Mouse (Mus musculus): Measurements from ENCODE around the gene Tango2. TPM values are rescaled to one million over a fixed set of nuclear protein-coding genes. Genes with fewer than 3 reads are reported as not detected.

Gene Tango2
- polyA plus RNA-seq, 1 experiment from 2014 or later, result 20.4 TPM

- Histone ChIP-seq H3K9ac (replicated peaks; ENCODE audit: low read length) (peak overlapping the region; percentile 52), H3K4me1 (ENCODE audit: control insufficient read depth, insufficient read depth, low read length) (no peaks in the 10 kb centered on the region), H3K9me3 (replicated peaks; ENCODE audit: control insufficient read depth, low read length) (no peaks in the 10 kb centered on the region), H3K36me3 (replicated peaks; ENCODE audit: control insufficient read depth, insufficient read depth, low read depth, low read length) (no peaks in the 10 kb centered on the region), H3K27ac (replicated peaks; ENCODE audit: low read depth, low read length) (no peak overlapping the region), H3K4me2 (ENCODE audit: low read depth, low read length) (peak overlapping the region; percentile 61), H3K4me3 (ENCODE audit: low read depth, low read length) (peak overlapping the region; percentile 56), H3K27me3 (ENCODE audit: control insufficient read depth, insufficient read depth, low read length) (no peaks in the 10 kb centered on the region; the same call in 1 of the 2 replicates)
- ATAC-seq (replicated peaks; ENCODE audit: insufficient number of reproducible peaks, low FRiP score, low TSS enrichment, low read depth) (peak; percentile 88), DNase-seq (ENCODE audit: low spot score) (peak; percentile 96)
- under 1% methylated on average over 38 of the region's 38 CpGs for WGBS
Measured at GRCm38 (mm10) chr16:18343778-18344177, 4.1 kb downstream of the Tango2 start.

GRCm38 (mm10) chr16:18342650-18343570 is 5.0 kb downstream of the Tango2 start:
- WGBS, result 41% methylated on average over 9 of the region's 9 CpGs
- DNase-seq (ENCODE audit: low spot score), result no peak

GRCm38 (mm10) chr16:18342076-18342475 is 5.8 kb downstream of the Tango2 start:
- Histone ChIP-seq H3K36me3 (replicated peaks; ENCODE audit: control insufficient read depth, insufficient read depth, low read depth, low read length) (no peaks in the 10 kb centered on the region), H3K4me2 (ENCODE audit: low read depth, low read length) (no peak overlapping the region), H3K9ac (replicated peaks; ENCODE audit: low read length) (no peak overlapping the region), H3K9me3 (replicated peaks; ENCODE audit: control insufficient read depth, low read length) (no peaks in the 10 kb centered on the region), H3K27me3 (ENCODE audit: control insufficient read depth, insufficient read depth, low read length) (no peaks in the 10 kb centered on the region; the same call in 1 of the 2 replicates), H3K27ac (replicated peaks; ENCODE audit: low read depth, low read length) (no peak overlapping the region), H3K4me3 (ENCODE audit: low read depth, low read length) (no peak overlapping the region), H3K4me1 (ENCODE audit: control insufficient read depth, insufficient read depth, low read length) (no peaks in the 10 kb centered on the region)
- DNase-seq (ENCODE audit: low spot score) (no peak), ATAC-seq (replicated peaks; ENCODE audit: insufficient number of reproducible peaks, low FRiP score, low TSS enrichment, low read depth) (no peak)
- WGBS, result 82% methylated on average over 2 of the region's 2 CpGs

More at GRCm38 (mm10) chr16:18342650-18343570, 5.0 kb downstream of the Tango2 start:
- no peaks in the 10 kb centered on the region for H3K36me3 ChIP-seq (replicated peaks; ENCODE audit: control insufficient read depth, insufficient read depth, low read depth, low read length)
- H3K4me1 ChIP-seq (ENCODE audit: control insufficient read depth, insufficient read depth, low read length), result no peaks in the 10 kb centered on the region
- ATAC-seq (replicated peaks; ENCODE audit: insufficient number of reproducible peaks, low FRiP score, low TSS enrichment, low read depth), result 0 out of 2 replicates have a peak, but pooled peaks have one; percentile 1
- no peak overlapping the region for H3K27ac ChIP-seq (replicated peaks; ENCODE audit: low read depth, low read length)
- H3K9me3 ChIP-seq (replicated peaks; ENCODE audit: control insufficient read depth, low read length), result no peaks in the 10 kb centered on the region
- peak overlapping the region; percentile 61 for H3K4me2 ChIP-seq (ENCODE audit: low read depth, low read length)
- peak overlapping the region; percentile 52 for H3K9ac ChIP-seq (replicated peaks; ENCODE audit: low read length)
- no peaks in the 10 kb centered on the region; the same call in 1 of the 2 replicates for H3K27me3 ChIP-seq (ENCODE audit: control insufficient read depth, insufficient read depth, low read length)
- peak overlapping the region; percentile 56 for H3K4me3 ChIP-seq (ENCODE audit: low read depth, low read length)

- DNase-seq (ENCODE audit: low spot score) (no peak), ATAC-seq (replicated peaks; ENCODE audit: insufficient number of reproducible peaks, low FRiP score, low TSS enrichment, low read depth) (no peak)
- Histone ChIP-seq H3K27ac (replicated peaks; ENCODE audit: low read depth, low read length) (no peak overlapping the region), H3K4me3 (ENCODE audit: low read depth, low read length) (no peak overlapping the region), H3K4me2 (ENCODE audit: low read depth, low read length) (no peak overlapping the region), H3K36me3 (replicated peaks; ENCODE audit: control insufficient read depth, insufficient read depth, low read depth, low read length) (no peaks in the 10 kb centered on the region), H3K9me3 (replicated peaks; ENCODE audit: control insufficient read depth, low read length) (no peaks in the 10 kb centered on the region), H3K4me1 (ENCODE audit: control insufficient read depth, insufficient read depth, low read length) (no peaks in the 10 kb centered on the region), H3K9ac (replicated peaks; ENCODE audit: low read length) (no peak overlapping the region), H3K27me3 (ENCODE audit: control insufficient read depth, insufficient read depth, low read length) (no peaks in the 10 kb centered on the region)
- 90% methylated on average over 8 of the region's 8 CpGs for WGBS
Measured at GRCm38 (mm10) chr16:18341605-18342004, 6.3 kb downstream of the Tango2 start.

- Histone ChIP-seq H3K4me2 (ENCODE audit: low read depth, low read length) (no peak overlapping the region), H3K4me1 (ENCODE audit: control insufficient read depth, insufficient read depth, low read length) (no peaks in the 10 kb centered on the region), H3K9ac (replicated peaks; ENCODE audit: low read length) (no peak overlapping the region), H3K27ac (replicated peaks; ENCODE audit: low read depth, low read length) (no peak overlapping the region), H3K27me3 (ENCODE audit: control insufficient read depth, insufficient read depth, low read length) (no peaks in the 10 kb centered on the region), H3K9me3 (replicated peaks; ENCODE audit: control insufficient read depth, low read length) (no peaks in the 10 kb centered on the region), H3K4me3 (ENCODE audit: low read depth, low read length) (no peak overlapping the region), H3K36me3 (replicated peaks; ENCODE audit: control insufficient read depth, insufficient read depth, low read depth, low read length) (no peaks in the 10 kb centered on the region)
- WGBS, result 61% methylated on average over 1 of the region's 1 CpGs
- DNase-seq (ENCODE audit: low spot score) (no peak), ATAC-seq (replicated peaks; ENCODE audit: insufficient number of reproducible peaks, low FRiP score, low TSS enrichment, low read depth) (no peak)
Measured at GRCm38 (mm10) chr16:18339866-18340265, 8.0 kb downstream of the Tango2 start.

GRCm38 (mm10) chr16:18337261-18337660 is 10.6 kb downstream of the Tango2 start:
- no peaks in the 10 kb centered on the region for H3K36me3 ChIP-seq (replicated peaks; ENCODE audit: control insufficient read depth, insufficient read depth, low read depth, low read length)
- H3K27me3 ChIP-seq (ENCODE audit: control insufficient read depth, insufficient read depth, low read length), result no peaks in the 10 kb centered on the region
- ATAC-seq (replicated peaks; ENCODE audit: insufficient number of reproducible peaks, low FRiP score, low TSS enrichment, low read depth) (no peak), DNase-seq (ENCODE audit: low spot score) (no peak)
- H3K27ac ChIP-seq (replicated peaks; ENCODE audit: low read depth, low read length), result no peak overlapping the region
- no peak overlapping the region for H3K4me2 ChIP-seq (ENCODE audit: low read depth, low read length)
- no peaks in the 10 kb centered on the region for H3K9me3 ChIP-seq (replicated peaks; ENCODE audit: control insufficient read depth, low read length)
- no peaks in the 10 kb centered on the region for H3K4me1 ChIP-seq (ENCODE audit: control insufficient read depth, insufficient read depth, low read length)
- no peak overlapping the region for H3K4me3 ChIP-seq (ENCODE audit: low read depth, low read length)
- 90% methylated on average over 4 of the region's 4 CpGs for WGBS
- H3K9ac ChIP-seq (replicated peaks; ENCODE audit: low read length), result no peak overlapping the region

- H3K27me3 ChIP-seq (ENCODE audit: control insufficient read depth, insufficient read depth, low read length), result no peaks in the 10 kb centered on the region
- no peak overlapping the region for H3K27ac ChIP-seq (replicated peaks; ENCODE audit: low read depth, low read length)
- H3K4me2 ChIP-seq (ENCODE audit: low read depth, low read length), result no peak overlapping the region
- H3K4me3 ChIP-seq (ENCODE audit: low read depth, low read length), result no peak overlapping the region
- WGBS, result 95% methylated on average over 3 of the region's 3 CpGs
- H3K4me1 ChIP-seq (ENCODE audit: control insufficient read depth, insufficient read depth, low read length), result no peaks in the 10 kb centered on the region
- ATAC-seq (replicated peaks; ENCODE audit: insufficient number of reproducible peaks, low FRiP score, low TSS enrichment, low read depth) (no peak), DNase-seq (ENCODE audit: low spot score) (no peak)
- no peaks in the 10 kb centered on the region for H3K36me3 ChIP-seq (replicated peaks; ENCODE audit: control insufficient read depth, insufficient read depth, low read depth, low read length)
- H3K9me3 ChIP-seq (replicated peaks; ENCODE audit: control insufficient read depth, low read length), result no peaks in the 10 kb centered on the region
- no peak overlapping the region for H3K9ac ChIP-seq (replicated peaks; ENCODE audit: low read length)
Measured at GRCm38 (mm10) chr16:18335981-18336380, 11.9 kb downstream of the Tango2 start.

- DNase-seq (ENCODE audit: low spot score) (no peak), ATAC-seq (replicated peaks; ENCODE audit: insufficient number of reproducible peaks, low FRiP score, low TSS enrichment, low read depth) (no peak)
- Histone ChIP-seq H3K27ac (replicated peaks; ENCODE audit: low read depth, low read length) (no peak overlapping the region), H3K4me2 (ENCODE audit: low read depth, low read length) (no peak overlapping the region), H3K27me3 (ENCODE audit: control insufficient read depth, insufficient read depth, low read length) (no peaks in the 10 kb centered on the region), H3K9me3 (replicated peaks; ENCODE audit: control insufficient read depth, low read length) (no peaks in the 10 kb centered on the region), H3K4me1 (ENCODE audit: control insufficient read depth, insufficient read depth, low read length) (no peaks in the 10 kb centered on the region), H3K4me3 (ENCODE audit: low read depth, low read length) (no peak overlapping the region), H3K36me3 (replicated peaks; ENCODE audit: control insufficient read depth, insufficient read depth, low read depth, low read length) (no peaks in the 10 kb centered on the region), H3K9ac (replicated peaks; ENCODE audit: low read length) (no peak overlapping the region)
- 83% methylated on average over 3 of the region's 3 CpGs for WGBS
Measured at GRCm38 (mm10) chr16:18333976-18334375, 13.9 kb downstream of the Tango2 start.

All from embryonic facial prominence, embryonic 11.5 days (tissue).